Mouse (Mus musculus) neural tube, embryonic 15.5 days (tissue): ENCODE data around the gene Pdzd2. TPM values are rescaled to one million over a fixed set of nuclear protein-coding genes. Genes with fewer than 3 reads are reported as not detected.
A peak's percentile ranks its signal among the peaks of the same experiment; 100 is the strongest.

Experiments
- ATAC-seq: fragments of 200-750 bp; cut with Nextera tagmentation; 2 replicates; pipeline ENCODE4 v1.8.0; 2017; ENCODE audit warnings: mild to moderate bottlenecking, moderate TSS enrichment, moderate library complexity; ENCODE audit not compliant: low FRiP score
- H3K27ac ChIP-seq: fragments of 300-500 bp; sonication (generic); replicated peaks from 2 replicates; pipeline ENCODE4 v1.5.1; 2015; ENCODE audit warnings: mild to moderate bottlenecking, inconsistent platforms
- H3K27me3 ChIP-seq: fragments of 300-500 bp; sonication (generic); replicated peaks from 2 replicates; pipeline ENCODE4 v1.6.1; 2015; ENCODE audit warnings: inconsistent platforms
- H3K36me3 ChIP-seq: fragments of 300-500 bp; sonication (generic); 2 replicates; pipeline ENCODE4 v1.6.1; 2015; ENCODE audit warnings: inconsistent platforms
- H3K4me1 ChIP-seq: fragments of 300-500 bp; sonication (generic); 2 replicates; pipeline ENCODE4 v1.6.1; 2015; ENCODE audit warnings: inconsistent platforms
- H3K4me2 ChIP-seq: fragments of 300-500 bp; sonication (generic); 2 replicates; pipeline ENCODE4 v1.6.1; 2015; ENCODE audit warnings: inconsistent platforms, mild to moderate bottlenecking, moderate library complexity
- H3K4me3 ChIP-seq: fragments of 300-500 bp; sonication (generic); replicated peaks from 2 replicates; pipeline ENCODE4 v1.5.1; 2015; ENCODE audit warnings: mild to moderate bottlenecking, inconsistent platforms
- H3K9ac ChIP-seq: fragments of 300-500 bp; sonication (generic); replicated peaks from 2 replicates; pipeline ENCODE4 v1.6.1; 2015; ENCODE audit warnings: mild to moderate bottlenecking, inconsistent platforms
- H3K9me3 ChIP-seq: fragments of 300-500 bp; sonication (generic); replicated peaks from 2 replicates; pipeline ENCODE4 v1.6.1; 2016; ENCODE audit warnings: inconsistent platforms
- WGBS: fragments of 180-500 bp; shearing (Covaris S2); methylation state at CpG from one replicate; pipeline ENCODE4 v1.1.7; 2015; ENCODE audit warnings: mixed read lengths; 5-methylcytosine and 5-hydroxymethylcytosine counted together
- polyA plus RNA-seq: library from polyadenylated mRNA; unstranded; fragments of >200 nt; fragmentation: Nextera tagmentation; extraction: Ambion mirVana; gene quantifications from 2 replicates; pipeline ENCODE4 v1.2.1, GENCODE M21; 2015

Gene Pdzd2
- polyA plus RNA-seq, 1 experiment from 2014 or later: 16.7 TPM

DNA sequence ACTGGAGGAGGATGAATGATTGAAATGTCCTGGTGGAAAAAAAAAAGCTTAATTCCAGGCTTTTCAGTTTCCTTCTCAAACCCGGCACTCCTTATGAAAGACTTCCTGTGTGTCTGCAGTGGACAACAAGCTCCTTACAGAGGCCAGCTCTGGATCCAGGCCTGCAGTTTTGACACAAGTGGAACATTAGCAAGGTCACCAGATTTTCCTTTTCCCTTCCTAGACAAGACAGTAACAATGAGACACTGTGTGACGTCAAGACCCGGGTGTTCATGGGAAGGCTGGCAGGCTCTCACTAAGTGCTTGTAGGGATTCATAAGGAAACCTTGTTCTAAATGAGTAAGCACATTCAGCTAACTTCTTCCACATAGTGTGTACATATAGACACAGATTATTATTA lies 248.8 kb downstream of the Pdzd2 start:
- peak; percentile 48; the same call in 1 of the 2 replicates for ATAC-seq
- Histone ChIP-seq H3K4me3 (no peak overlapping the region), H3K9ac (no peak overlapping the region), H3K4me1 (peaks cover 18% of the 10 kb centered on the region), H3K27ac (peak overlapping the region; percentile 24; the same call in 1 of the 2 replicates), H3K4me2 (no peak overlapping the region), H3K27me3 (no peaks in the 10 kb centered on the region), H3K36me3 (no peaks in the 10 kb centered on the region), H3K9me3 (no peaks in the 10 kb centered on the region)
- WGBS: 52% methylated on average over 3 of the region's 3 CpGs

DNA sequence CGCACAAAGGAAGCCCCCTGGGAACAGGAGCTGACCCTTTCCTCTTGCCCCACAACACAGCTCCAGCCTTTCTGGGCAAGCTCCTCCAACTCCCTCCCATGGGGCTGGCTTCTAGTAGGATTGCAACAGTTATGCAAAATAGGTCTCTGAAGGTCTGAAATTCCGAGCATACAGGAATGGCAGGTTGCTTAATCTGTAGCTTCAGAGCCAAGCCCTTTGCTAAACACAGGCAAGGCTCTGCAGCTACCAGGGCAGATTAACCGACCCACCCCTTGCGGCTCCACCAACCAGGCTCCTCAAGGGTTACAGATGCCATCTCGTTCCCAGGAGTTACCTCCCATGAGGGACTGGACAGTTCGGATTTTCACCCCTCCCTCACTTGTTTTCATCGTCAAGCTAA lies 249.2 kb downstream of the Pdzd2 start:
- no peak for ATAC-seq
- H3K36me3 ChIP-seq: no peaks in the 10 kb centered on the region
- no peaks in the 10 kb centered on the region for H3K9me3 ChIP-seq
- no peak overlapping the region for H3K4me3 ChIP-seq
- no peaks in the 10 kb centered on the region for H3K27me3 ChIP-seq
- H3K4me2 ChIP-seq: no peak overlapping the region
- H3K27ac ChIP-seq: peak overlapping the region; percentile 24
- no peak overlapping the region for H3K9ac ChIP-seq
- WGBS: 28% methylated on average over 7 of the region's 7 CpGs
- H3K4me1 ChIP-seq: peaks cover 19% of the 10 kb centered on the region

DNA sequence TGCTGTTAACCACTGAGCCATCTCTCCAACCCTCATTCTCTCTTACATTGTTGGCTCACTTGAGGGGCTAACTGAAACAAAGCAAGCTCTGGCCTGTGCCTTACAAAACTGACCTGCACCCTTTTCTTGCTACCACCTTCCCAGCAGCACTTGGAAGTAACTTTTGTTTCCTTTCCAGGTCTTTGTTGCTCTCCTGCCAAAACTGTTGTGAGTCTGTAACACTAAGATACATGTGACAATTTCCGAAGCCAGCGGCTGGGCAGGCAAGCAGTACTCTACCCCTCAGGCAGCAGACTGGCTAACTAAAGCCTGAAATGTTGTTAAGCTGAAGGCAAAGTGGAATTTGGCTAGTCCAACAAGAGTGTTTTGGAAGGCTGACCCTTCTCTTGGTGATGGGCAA lies 251.4 kb downstream of the Pdzd2 start:
- WGBS: 93% methylated on average over 2 of the region's 2 CpGs

DNA sequence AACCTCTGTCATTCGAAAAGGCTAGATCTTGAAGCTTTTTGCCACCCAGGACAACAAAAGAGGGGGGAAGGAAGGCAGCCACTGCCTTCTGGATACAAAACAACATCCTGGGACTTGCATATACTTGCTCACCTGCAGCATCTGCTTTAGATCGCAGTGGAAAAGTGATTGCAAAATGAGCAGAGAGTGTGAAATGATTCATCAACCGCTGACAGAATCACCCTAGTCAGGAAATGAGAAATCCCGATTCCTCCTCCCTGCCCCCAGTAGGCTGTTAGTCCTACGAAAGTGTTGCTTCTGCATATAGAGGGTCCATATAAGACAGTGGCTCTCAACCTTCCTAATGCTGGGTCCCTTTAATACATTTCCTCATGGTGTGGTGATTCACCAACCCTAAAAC lies 258.5 kb downstream of the Pdzd2 start:
- Histone ChIP-seq H3K27me3 (no peaks in the 10 kb centered on the region), H3K27ac (no peak overlapping the region; the same call in 1 of the 2 replicates), H3K4me2 (no peak overlapping the region), H3K4me3 (no peak overlapping the region), H3K36me3 (no peaks in the 10 kb centered on the region), H3K9ac (no peak overlapping the region), H3K4me1 (peaks cover 18% of the 10 kb centered on the region), H3K9me3 (no peaks in the 10 kb centered on the region)
- no peak for ATAC-seq
- 72% methylated on average over 5 of the region's 5 CpGs for WGBS

More for the DNA sequence above, 251.4 kb downstream of the Pdzd2 start:
- Histone ChIP-seq H3K36me3 (no peaks in the 10 kb centered on the region), H3K9ac (no peak overlapping the region), H3K4me2 (no peak overlapping the region), H3K4me1 (peaks cover 19% of the 10 kb centered on the region), H3K27ac (no peak overlapping the region), H3K9me3 (no peaks in the 10 kb centered on the region), H3K27me3 (no peaks in the 10 kb centered on the region), H3K4me3 (no peak overlapping the region)
- no peak for ATAC-seq

DNA sequence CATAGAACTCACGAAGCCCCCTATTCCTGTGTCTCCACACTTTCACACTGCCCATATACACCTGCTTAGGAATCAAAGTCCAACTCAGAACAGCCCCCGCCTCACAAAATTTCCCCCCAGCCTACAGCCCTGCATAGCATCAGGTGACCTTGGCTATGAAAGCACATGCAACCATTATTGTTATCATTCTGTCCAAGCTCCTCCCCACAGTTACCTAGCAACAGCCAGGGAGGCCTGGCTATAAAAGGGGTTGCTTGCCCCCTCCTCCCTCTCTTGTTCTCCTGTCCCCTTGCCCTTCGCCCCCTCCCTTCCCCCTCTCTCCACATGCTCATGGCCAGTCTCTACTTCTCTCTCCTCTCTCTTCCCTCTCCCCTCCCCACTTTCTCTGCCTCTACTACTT lies 259.4 kb downstream of the Pdzd2 start:
- WGBS: 41% methylated on average over 2 of the region's 3 CpGs
- no peaks in the 10 kb centered on the region for H3K36me3 ChIP-seq
- H3K4me3 ChIP-seq: no peak overlapping the region
- H3K9me3 ChIP-seq: no peaks in the 10 kb centered on the region
- H3K27me3 ChIP-seq: no peaks in the 10 kb centered on the region
- H3K4me2 ChIP-seq: no peak overlapping the region
- H3K27ac ChIP-seq: no peak overlapping the region
- H3K9ac ChIP-seq: no peak overlapping the region
- H3K4me1 ChIP-seq: peaks cover 15% of the 10 kb centered on the region
- ATAC-seq: peak; percentile 48

DNA sequence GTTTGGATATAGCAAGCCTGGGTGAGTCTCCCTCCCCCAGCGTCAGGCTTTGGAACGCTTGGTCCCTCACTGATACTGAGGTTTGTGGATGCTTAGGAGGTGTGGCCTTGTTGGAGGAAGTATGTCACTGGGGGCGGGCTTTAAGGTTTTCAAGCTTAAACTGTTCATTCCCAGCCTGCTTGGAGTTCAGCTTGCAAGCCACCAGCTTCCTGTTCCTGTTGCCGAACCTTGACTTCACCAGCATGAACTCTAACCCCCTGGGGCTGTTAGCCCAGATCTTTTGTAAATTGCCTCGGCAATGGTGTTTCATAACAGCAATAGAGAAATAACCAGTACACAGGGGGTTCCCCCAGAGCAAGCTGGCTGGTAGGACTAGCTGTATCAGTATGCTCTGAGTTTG lies 260.4 kb downstream of the Pdzd2 start:
- Histone ChIP-seq H3K36me3 (no peaks in the 10 kb centered on the region), H3K27me3 (no peaks in the 10 kb centered on the region), H3K27ac (no peak overlapping the region), H3K4me1 (peaks cover 15% of the 10 kb centered on the region), H3K4me2 (no peak overlapping the region), H3K4me3 (no peak overlapping the region), H3K9me3 (no peaks in the 10 kb centered on the region), H3K9ac (no peak overlapping the region)
- ATAC-seq: no peak
- 64% methylated on average over 5 of the region's 5 CpGs for WGBS

DNA sequence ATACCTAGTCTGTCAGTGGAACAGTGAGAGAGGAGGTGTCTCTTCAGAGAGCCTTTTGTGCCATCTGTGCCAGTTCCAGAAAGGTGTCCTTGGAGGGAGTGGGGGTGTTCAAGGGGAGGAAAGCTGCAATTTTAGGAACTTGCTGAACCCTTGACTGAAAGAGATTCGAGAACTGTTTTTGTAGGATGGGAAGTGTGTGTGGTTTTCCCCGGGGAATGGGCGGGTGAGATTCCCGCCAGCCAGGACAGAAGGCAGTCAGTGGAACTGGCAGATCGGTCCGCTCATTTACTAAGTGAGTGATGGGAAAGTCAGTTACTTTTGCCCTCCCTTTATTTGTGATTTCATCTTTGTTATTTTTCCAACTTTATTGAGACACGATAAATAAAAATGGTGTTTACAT lies 266.1 kb downstream of the Pdzd2 start:
- ATAC-seq: no peak
- WGBS: 83% methylated on average over 7 of the region's 7 CpGs

DNA sequence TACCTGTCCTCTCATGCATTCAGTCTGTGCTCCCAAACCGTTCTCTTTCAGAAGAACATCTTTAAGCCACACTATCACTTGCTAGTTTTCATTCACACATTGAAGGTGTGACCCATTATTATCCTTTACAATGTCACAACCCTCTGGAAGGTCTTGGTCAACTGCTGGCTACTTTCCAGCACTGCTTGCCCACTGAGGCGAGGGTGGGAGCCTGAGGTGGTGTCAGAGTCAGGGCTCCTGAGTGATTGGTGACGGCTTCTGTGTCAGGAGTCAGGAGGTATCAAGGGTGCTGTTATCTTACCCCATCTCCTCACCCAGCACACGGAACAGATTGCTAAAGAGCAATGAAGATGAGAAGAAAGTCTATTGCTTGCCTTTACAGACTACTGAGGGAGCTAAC lies 267.1 kb downstream of the Pdzd2 start:
- Histone ChIP-seq H3K36me3 (no peaks in the 10 kb centered on the region), H3K9me3 (no peaks in the 10 kb centered on the region), H3K27ac (no peak overlapping the region), H3K27me3 (no peaks in the 10 kb centered on the region), H3K4me2 (no peak overlapping the region), H3K4me3 (no peak overlapping the region), H3K9ac (no peak overlapping the region), H3K4me1 (peaks cover 3% of the 10 kb centered on the region; the same call in 1 of the 2 replicates)
- ATAC-seq: no peak
- WGBS: 92% methylated on average over 4 of the region's 4 CpGs

More for the DNA sequence above, 266.1 kb downstream of the Pdzd2 start:
- Histone ChIP-seq H3K9me3 (no peaks in the 10 kb centered on the region), H3K4me1 (peaks cover 3% of the 10 kb centered on the region; the same call in 1 of the 2 replicates), H3K27me3 (no peaks in the 10 kb centered on the region), H3K4me2 (no peak overlapping the region), H3K36me3 (no peaks in the 10 kb centered on the region), H3K9ac (no peak overlapping the region), H3K4me3 (no peak overlapping the region), H3K27ac (no peak overlapping the region)

DNA sequence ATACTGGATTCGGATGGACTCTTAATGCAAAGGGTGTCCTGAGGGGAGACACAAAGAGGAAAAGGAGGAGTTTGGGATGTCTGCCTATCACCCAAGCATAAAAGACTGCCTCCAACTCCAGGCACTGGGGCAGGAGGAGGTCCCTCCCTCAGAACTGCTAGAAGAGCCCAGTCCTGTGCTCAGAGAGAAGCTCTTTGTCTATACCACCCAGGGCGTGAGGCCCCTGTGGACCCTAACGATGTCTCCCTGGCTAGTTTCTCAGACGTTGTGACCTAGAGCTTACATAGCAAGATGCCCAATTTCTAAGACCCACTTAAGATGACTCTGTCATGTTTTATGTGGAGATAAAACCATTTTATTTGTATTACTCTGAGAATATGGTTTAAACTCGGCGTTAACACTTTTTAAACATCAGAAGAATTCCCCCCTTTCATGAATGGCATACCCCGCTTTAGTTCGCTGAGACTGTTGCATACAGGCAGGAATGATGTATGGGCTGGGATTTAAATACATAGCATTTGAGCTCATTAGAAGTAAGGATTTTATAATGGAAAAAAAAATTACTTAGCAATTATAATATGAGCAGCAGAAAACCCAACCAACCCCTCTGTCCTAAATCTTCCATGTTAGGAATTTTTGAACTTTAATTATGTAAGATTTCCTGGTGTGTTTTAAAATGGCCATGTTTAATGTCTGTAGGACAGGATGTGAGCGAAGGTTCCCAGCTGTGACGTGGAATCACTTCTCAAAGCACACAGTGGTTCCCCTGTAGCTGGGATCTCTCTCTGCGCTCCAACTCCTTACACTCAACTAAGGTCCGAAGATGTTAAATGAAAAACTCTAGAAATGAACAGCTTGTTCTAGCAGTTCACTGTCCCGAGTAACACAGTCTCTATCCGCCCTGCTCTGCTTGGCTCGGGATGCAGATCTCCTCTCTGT lies 268.6 kb downstream of the Pdzd2 start:
- Histone ChIP-seq H3K4me1 (peaks cover 3% of the 10 kb centered on the region; the same call in 1 of the 2 replicates), H3K9me3 (no peaks in the 10 kb centered on the region), H3K9ac (no peak overlapping the region), H3K4me3 (no peak overlapping the region), H3K27me3 (no peaks in the 10 kb centered on the region), H3K4me2 (no peak overlapping the region), H3K36me3 (no peaks in the 10 kb centered on the region), H3K27ac (no peak overlapping the region)
- ATAC-seq: no peak
- 52% methylated on average over 15 of the region's 15 CpGs for WGBS

DNA sequence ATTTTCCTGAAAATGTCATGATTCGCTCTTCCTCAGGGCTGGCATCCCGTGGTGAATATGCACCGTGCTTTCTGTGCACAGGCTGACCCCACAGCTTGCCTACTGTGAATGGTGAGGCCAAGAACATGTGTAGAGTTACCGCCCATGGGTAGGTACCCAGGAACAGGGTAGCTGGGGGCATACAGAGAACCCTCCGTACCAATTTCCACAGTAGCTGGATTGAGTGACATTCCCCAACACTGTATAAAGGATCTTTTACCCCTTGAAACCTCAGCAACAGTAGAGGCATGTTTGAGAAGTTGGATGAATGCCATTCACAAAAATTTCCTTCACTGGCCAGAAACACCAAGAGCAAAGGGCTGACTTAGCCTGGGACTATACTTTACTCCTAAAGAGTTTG lies 271.1 kb downstream of the Pdzd2 start:
- no peak overlapping the region for H3K27ac ChIP-seq
- H3K4me1 ChIP-seq: peaks cover 3% of the 10 kb centered on the region; the same call in 1 of the 2 replicates
- no peak overlapping the region for H3K9ac ChIP-seq
- no peak overlapping the region for H3K4me2 ChIP-seq
- no peak for ATAC-seq
- H3K27me3 ChIP-seq: no peaks in the 10 kb centered on the region
- no peak overlapping the region for H3K4me3 ChIP-seq
- H3K9me3 ChIP-seq: no peaks in the 10 kb centered on the region
- H3K36me3 ChIP-seq: no peaks in the 10 kb centered on the region
- WGBS: 76% methylated on average over 5 of the region's 5 CpGs

DNA sequence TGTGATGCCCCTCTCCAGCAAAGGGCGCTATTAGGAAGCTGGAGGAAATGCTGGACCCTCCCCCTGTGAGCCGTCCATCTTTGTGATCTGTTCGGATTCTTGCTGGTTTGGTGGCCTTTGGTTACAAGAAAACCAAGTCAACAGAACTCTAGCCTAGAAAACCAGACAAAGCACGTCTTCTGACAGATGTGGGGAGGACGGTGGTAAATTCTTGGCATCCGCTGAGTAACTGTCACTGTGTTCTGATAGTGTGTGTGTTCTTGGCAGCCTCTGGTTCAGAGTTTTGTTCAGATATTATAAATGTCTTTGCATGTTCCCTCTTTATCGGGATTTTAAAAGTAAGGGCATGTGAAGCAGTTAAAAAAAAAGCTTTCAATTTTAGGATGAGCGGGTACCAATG lies 274.0 kb downstream of the Pdzd2 start:
- H3K4me3 ChIP-seq: no peak overlapping the region
- no peak for ATAC-seq
- H3K4me1 ChIP-seq: no peaks in the 10 kb centered on the region
- H3K27me3 ChIP-seq: no peaks in the 10 kb centered on the region
- no peaks in the 10 kb centered on the region for H3K9me3 ChIP-seq
- H3K4me2 ChIP-seq: no peak overlapping the region
- no peaks in the 10 kb centered on the region for H3K36me3 ChIP-seq
- H3K27ac ChIP-seq: no peak overlapping the region
- no peak overlapping the region for H3K9ac ChIP-seq
- 84% methylated on average over 8 of the region's 8 CpGs for WGBS

DNA sequence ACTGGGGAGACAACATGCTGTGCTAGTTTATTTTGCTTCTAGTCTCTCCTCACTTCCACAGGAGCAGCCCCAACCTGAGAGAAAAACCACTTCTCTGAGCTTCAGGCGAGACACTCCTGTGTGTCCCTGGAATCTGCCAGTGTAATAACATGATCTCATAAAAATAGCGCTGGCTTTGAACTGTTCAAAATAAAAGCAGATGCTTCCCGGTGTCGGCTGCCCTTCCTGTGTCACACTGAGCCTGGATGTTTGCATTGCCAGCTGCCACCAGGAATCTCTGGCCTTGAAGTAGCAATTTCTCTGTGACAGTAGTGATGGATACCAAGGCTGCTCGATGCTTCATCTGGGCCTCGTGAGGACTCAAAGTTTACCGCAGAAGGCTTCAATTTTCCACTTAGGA lies 282.9 kb downstream of the Pdzd2 start:
- H3K36me3 ChIP-seq: no peaks in the 10 kb centered on the region
- no peak overlapping the region for H3K9ac ChIP-seq
- H3K4me3 ChIP-seq: no peak overlapping the region
- H3K27me3 ChIP-seq: no peaks in the 10 kb centered on the region
- no peak overlapping the region for H3K4me2 ChIP-seq
- 43% methylated on average over 7 of the region's 7 CpGs for WGBS
- ATAC-seq: peak; percentile 26; the same call in 1 of the 2 replicates
- H3K4me1 ChIP-seq: peaks cover 12% of the 10 kb centered on the region
- H3K9me3 ChIP-seq: no peaks in the 10 kb centered on the region
- H3K27ac ChIP-seq: 0 out of 2 replicates have a peak overlapping the region, but pooled peaks have one; percentile 2
